Mouse (Mus musculus): ENCODE measurements around the gene Brsk2. TPM values are rescaled to one million over a fixed set of nuclear protein-coding genes. Genes with fewer than 3 reads are reported as not detected.
A peak's percentile ranks its signal among the peaks of the same experiment; 100 is the strongest.
"Not testable (repeated sequence)": the region's sequence is repeated elsewhere in the genome, so short reads cannot be mapped to it uniquely, and the experiment has no call there.

Gene Brsk2
- polyA plus RNA-seq (2012; rRNA removed) = 173 and 182 TPM in 2 replicates

DNA sequence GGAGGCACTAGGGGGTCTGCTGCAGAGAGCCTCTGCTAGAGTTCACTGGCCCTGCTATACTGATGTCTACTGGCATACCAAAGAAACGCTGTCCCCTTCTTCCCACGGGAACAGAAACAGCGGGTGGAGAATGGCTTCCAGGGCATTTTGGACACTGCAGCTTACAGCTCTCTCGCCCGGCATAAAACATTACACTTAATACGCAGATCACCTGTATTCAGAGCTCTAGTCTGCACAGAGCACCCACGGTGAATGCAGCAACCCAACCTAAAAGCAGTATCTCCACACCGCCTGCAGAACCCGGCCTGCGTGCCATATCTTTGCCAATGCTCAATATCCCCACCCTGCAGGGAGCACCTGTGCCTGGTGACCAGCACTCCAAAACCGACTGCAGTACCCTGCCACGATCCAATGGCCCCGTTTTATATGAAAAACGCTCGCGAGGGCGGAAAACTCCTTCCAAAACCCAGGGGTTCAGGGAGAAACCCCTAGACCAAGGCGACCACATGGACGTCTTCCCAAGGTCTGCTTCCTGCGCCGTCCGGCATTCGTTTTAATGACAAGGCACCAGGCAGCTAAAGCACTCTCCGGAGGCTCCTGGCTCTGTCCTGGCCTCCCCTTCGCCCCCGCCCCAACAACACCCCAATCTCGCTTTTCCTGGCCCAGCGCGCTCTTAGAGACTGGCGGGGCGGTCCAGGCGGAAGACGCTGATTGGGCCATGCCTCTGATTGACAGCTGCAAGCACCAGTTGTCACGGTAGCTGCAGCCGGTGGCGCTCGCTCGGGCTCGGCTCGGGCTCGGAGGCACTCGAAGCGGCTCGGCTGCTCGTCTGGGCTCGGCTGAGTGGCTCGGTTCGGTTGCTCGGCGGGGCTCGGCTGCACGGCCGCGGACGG, at the start of gene Brsk2:
Gene Brsk2, plus strand, starts transcription at position 846 of the 893 bp plus-strand sequence.
- peak within 1 kb of the TSS; percentile 77 for H3K4me3 ChIP-seq (replicated peaks; ENCODE audit: insufficient read depth, low read depth, low read length)
- under 1% methylated on average over 55 of the region's 55 CpGs for WGBS
- peak; percentile 98 to 99 for DNase-seq
- H3K27me3 ChIP-seq (ENCODE audit: control insufficient read depth, insufficient read depth, low read length) = no peaks in the 10 kb centered on the region
- TF ChIP-seq CTCF (IDR thresholded peaks at IDR 0.05; ENCODE audit: borderline replicate concordance, insufficient read depth, low read depth, low read length) = no peak
- peak; percentile 75; the same call in 1 of the 2 replicates for TF ChIP-seq POLR2A (IDR thresholded peaks at IDR 0.05; ENCODE audit: borderline replicate concordance, insufficient read depth, low read length)
- H3K27ac ChIP-seq (ENCODE audit: insufficient read depth, low read length) = peak within 1 kb of the TSS; percentile 84
- peaks cover 32% of the 10 kb centered on the region for H3K4me1 ChIP-seq (ENCODE audit: control insufficient read depth, insufficient read depth, low read length)

DNA sequence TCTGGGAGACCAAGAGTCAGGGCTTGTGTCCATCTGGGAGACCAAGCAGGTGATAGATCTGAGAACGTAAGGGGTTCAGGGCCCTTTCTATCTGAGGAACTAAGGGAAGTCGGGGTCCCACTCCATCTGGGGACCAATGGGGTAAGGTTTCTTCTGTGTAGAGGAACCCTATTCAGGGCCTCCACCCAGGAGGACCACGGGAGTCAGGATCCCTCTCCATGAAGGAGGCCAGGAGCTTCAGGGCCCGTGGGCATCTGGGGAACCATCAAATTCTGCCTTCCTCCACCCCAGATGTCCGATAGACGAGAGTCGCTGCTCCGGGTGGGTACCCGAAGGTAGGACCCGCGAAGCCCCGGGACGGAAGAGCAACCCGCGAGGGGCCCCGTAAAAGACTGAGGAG, 47.7 kb upstream of the Brsk2 start:
- peak overlapping the region; percentile 76 for H3K4me3 ChIP-seq (replicated peaks; ENCODE audit: insufficient read depth, low read depth, low read length)
- no peaks in the 10 kb centered on the region for H3K27me3 ChIP-seq (ENCODE audit: control insufficient read depth, insufficient read depth, low read length)
- 0% methylated on average over 16 of the region's 16 CpGs for WGBS
- peaks cover 22% of the 10 kb centered on the region for H3K4me1 ChIP-seq (ENCODE audit: control insufficient read depth, insufficient read depth, low read length)
- H3K27ac ChIP-seq (ENCODE audit: insufficient read depth, low read length) = peak overlapping the region; percentile 26; the same call in 1 of the 2 replicates
- no peak for DNase-seq
- no peak for TF ChIP-seq POLR2A (IDR thresholded peaks at IDR 0.05; ENCODE audit: borderline replicate concordance, insufficient read depth, low read length)
- TF ChIP-seq CTCF (IDR thresholded peaks at IDR 0.05; ENCODE audit: borderline replicate concordance, insufficient read depth, low read depth, low read length) = no peak

DNA sequence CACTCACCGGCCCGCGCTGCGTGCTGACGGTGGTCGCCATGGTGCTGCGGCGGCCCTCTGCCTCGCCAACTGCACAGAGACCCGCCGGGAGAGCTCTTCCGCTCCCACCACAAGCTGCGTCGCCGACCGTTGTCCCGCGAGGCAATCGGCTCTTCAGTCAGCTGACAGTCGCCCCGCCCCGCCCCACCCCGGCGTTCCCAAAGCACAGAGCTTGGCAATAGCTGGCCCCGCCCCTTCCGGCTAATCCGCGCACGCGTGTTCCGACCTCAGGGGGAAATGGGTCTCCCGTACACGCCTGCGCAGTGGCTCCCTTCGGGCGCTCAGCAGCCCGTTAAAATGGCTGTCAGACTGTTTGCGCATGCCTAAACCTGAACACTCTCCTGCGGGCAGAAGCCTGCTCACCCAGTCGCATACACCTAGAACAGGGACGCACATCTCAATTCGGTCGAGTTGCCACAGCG, 47.3 kb upstream of the Brsk2 start:
- H3K27me3 ChIP-seq (ENCODE audit: control insufficient read depth, insufficient read depth, low read length) = no peaks in the 10 kb centered on the region
- peak; percentile 94 for TF ChIP-seq POLR2A (IDR thresholded peaks at IDR 0.05; ENCODE audit: borderline replicate concordance, insufficient read depth, low read length)
- TF ChIP-seq CTCF (IDR thresholded peaks at IDR 0.05; ENCODE audit: borderline replicate concordance, insufficient read depth, low read depth, low read length) = no peak
- WGBS = under 1% methylated on average over 44 of the region's 44 CpGs

DNA sequence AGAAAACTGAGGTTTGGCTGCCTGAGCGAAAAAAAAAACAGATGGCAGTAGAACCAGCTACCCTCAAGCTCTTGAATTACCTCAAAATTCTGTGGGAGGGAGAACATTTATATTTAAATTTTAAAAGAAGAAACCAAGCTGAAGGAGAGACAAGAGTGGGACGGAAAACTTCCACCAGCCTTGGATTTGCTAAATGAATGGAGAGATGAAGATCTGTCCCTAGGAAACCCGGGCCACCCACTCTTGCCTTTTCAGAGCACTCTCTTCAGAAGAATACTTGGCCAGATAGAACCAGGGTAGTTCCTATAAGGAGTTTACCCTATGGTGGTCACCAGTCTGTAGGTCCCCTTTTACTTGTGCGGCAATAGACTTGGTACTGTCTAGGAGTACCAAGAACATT, 46.8 kb upstream of the Brsk2 start:
- H3K27ac ChIP-seq (ENCODE audit: insufficient read depth, low read length) = peak overlapping the region; percentile 81
- peak overlapping the region; percentile 62 for H3K4me3 ChIP-seq (replicated peaks; ENCODE audit: insufficient read depth, low read depth, low read length)
- peaks cover 17% of the 10 kb centered on the region; the same call in 1 of the 2 replicates for H3K4me1 ChIP-seq (ENCODE audit: control insufficient read depth, insufficient read depth, low read length)
- H3K27me3 ChIP-seq (ENCODE audit: control insufficient read depth, insufficient read depth, low read length) = no peaks in the 10 kb centered on the region
- no peak for DNase-seq
- TF ChIP-seq POLR2A (IDR thresholded peaks at IDR 0.05; ENCODE audit: borderline replicate concordance, insufficient read depth, low read length) (no peak), CTCF (IDR thresholded peaks at IDR 0.05; ENCODE audit: borderline replicate concordance, insufficient read depth, low read depth, low read length) (no peak)
- WGBS = 61% methylated on average over 4 of the region's 4 CpGs

More for the DNA sequence above, 47.3 kb upstream of the Brsk2 start:
- H3K4me1 ChIP-seq (ENCODE audit: control insufficient read depth, insufficient read depth, low read length) = peaks cover 18% of the 10 kb centered on the region
- DNase-seq = peak; percentile 99 to 100
- peak overlapping the region; percentile 81 for H3K27ac ChIP-seq (ENCODE audit: insufficient read depth, low read length)
- peak overlapping the region; percentile 76 for H3K4me3 ChIP-seq (replicated peaks; ENCODE audit: insufficient read depth, low read depth, low read length)

DNA sequence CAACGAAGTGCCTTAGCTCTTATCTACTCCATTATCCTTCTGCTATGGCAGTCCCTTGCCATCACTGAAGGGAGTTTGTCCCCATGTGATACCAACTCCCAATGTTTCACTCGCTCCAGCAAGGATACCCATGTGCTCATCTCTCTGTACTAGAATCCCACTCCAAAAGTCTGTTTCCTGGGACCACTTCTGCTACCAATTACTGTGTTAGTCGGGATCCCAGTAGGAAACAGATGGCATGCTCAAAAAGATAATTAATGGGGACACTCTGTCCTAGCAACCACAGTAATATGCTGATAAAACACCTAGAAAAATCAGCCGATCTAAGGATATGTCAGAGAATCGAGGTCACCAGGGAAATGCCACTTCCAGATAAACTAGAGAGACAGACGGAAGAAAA, 41.0 kb upstream of the Brsk2 start:
- no peak overlapping the region for H3K4me3 ChIP-seq (replicated peaks; ENCODE audit: insufficient read depth, low read depth, low read length)
- WGBS = 22% methylated on average over 6 of the region's 6 CpGs
- H3K4me1 ChIP-seq (ENCODE audit: control insufficient read depth, insufficient read depth, low read length) = no peaks in the 10 kb centered on the region
- TF ChIP-seq POLR2A (IDR thresholded peaks at IDR 0.05; ENCODE audit: borderline replicate concordance, insufficient read depth, low read length) (no peak), CTCF (IDR thresholded peaks at IDR 0.05; ENCODE audit: borderline replicate concordance, insufficient read depth, low read depth, low read length) (no peak)
- peak in 1 of 2 experiments; percentile 38 for DNase-seq
- H3K27ac ChIP-seq (ENCODE audit: insufficient read depth, low read length) = no peak overlapping the region
- no peaks in the 10 kb centered on the region; the same call in 1 of the 2 replicates for H3K27me3 ChIP-seq (ENCODE audit: control insufficient read depth, insufficient read depth, low read length)

DNA sequence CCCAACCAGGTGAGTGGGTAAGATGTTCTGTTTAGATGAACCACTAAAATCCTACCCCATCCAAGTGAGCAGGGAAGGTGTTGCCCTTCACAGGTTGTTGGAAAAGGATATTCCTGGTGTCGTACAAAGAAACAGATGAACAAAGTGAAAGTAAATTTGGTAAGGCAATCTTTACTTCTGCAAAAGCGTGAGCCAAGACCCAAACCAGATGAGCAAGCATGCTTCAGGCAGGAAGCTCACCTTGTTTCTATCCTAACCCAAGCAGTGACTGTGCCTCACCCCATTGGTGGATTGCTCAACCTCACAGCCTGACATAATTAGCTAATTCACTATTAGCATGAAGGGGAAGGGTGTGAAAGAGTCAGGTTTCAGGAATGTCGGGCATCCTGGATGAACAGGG, 38.2 kb upstream of the Brsk2 start:
- H3K4me3 ChIP-seq (replicated peaks; ENCODE audit: insufficient read depth, low read depth, low read length) = no peak overlapping the region
- no peak for TF ChIP-seq POLR2A (IDR thresholded peaks at IDR 0.05; ENCODE audit: borderline replicate concordance, insufficient read depth, low read length)
- no peak for TF ChIP-seq CTCF (IDR thresholded peaks at IDR 0.05; ENCODE audit: borderline replicate concordance, insufficient read depth, low read depth, low read length)
- H3K4me1 ChIP-seq (ENCODE audit: control insufficient read depth, insufficient read depth, low read length) = no peaks in the 10 kb centered on the region
- DNase-seq = no peak
- H3K27me3 ChIP-seq (ENCODE audit: control insufficient read depth, insufficient read depth, low read length) = no peaks in the 10 kb centered on the region; the same call in 1 of the 2 replicates
- 93% methylated on average over 3 of the region's 3 CpGs for WGBS
- H3K27ac ChIP-seq (ENCODE audit: insufficient read depth, low read length) = no peak overlapping the region

DNA sequence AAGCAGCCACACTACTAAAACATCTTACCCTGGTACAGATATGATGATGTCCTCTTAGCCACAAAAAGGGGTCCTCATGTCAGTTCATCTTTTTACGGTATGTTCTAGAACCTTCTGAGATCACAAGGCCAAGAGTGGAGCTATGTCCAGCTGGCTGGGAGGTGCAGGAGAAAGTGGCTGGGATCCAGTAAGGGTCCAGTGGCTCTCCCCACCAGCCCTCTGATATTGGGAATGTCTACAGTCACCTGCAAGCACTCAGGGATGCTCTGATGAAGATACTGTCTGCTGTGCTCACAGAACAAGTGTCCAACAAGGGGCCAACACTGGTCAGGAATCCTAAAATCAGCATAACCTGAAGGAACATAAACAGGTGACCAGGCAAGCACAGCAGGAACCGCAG, 31.1 kb upstream of the Brsk2 start, which contains the start of gene Tollip:
Gene Tollip, minus strand, starts transcription at position 101 of the 400 bp plus-strand sequence.
- no peak for DNase-seq
- H3K27ac ChIP-seq (ENCODE audit: insufficient read depth, low read length) = no peak within 1 kb of the TSS
- no peak within 1 kb of the TSS for H3K4me3 ChIP-seq (replicated peaks; ENCODE audit: insufficient read depth, low read depth, low read length)
- H3K4me1 ChIP-seq (ENCODE audit: control insufficient read depth, insufficient read depth, low read length) = no peaks in the 10 kb centered on the region
- TF ChIP-seq POLR2A (IDR thresholded peaks at IDR 0.05; ENCODE audit: borderline replicate concordance, insufficient read depth, low read length) = no peak
- TF ChIP-seq CTCF (IDR thresholded peaks at IDR 0.05; ENCODE audit: borderline replicate concordance, insufficient read depth, low read depth, low read length) = no peak
- no peaks in the 10 kb centered on the region; the same call in 1 of the 2 replicates for H3K27me3 ChIP-seq (ENCODE audit: control insufficient read depth, insufficient read depth, low read length)
- 89% methylated on average over 2 of the region's 2 CpGs for WGBS

DNA sequence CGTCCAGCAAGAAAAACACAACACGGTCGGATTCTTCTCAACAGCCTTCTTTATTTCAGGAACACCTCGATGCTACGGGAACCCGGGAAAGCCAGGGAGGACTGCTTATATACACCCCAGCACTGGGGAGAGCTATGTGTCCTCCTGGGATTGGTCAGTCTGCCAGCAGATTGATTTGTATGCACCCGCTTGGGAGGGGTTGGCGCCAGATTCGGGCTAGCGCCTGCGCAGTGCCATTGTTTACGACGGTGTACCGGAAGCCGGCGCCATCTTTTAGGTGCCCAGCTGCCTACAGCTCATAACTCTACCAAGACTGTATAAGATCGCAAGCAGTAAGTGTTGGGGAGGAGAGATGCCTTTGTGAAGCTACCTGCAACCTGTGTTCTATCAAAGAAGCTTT, 25.4 kb upstream of the Brsk2 start:
- 94% methylated on average over 17 of the region's 17 CpGs for WGBS

More for the DNA sequence above, 25.4 kb upstream of the Brsk2 start:
- H3K4me1 ChIP-seq (ENCODE audit: control insufficient read depth, insufficient read depth, low read length); H3K27ac ChIP-seq (ENCODE audit: insufficient read depth, low read length); H3K27me3 ChIP-seq (ENCODE audit: control insufficient read depth, insufficient read depth, low read length); H3K4me3 ChIP-seq (replicated peaks; ENCODE audit: insufficient read depth, low read depth, low read length); DNase-seq: not testable (repeated sequence)

Data from cerebellum, adult 2 months (tissue).